Mouse (Mus musculus) 416B (cell line): ENCODE data around the gene Disp3.

Experiments used
- DNase-seq: peaks from one replicate; pipeline ENCODE4 v3.0.0; 2011; ENCODE audit warnings: low read depth

The Disp3 gene

DNA sequence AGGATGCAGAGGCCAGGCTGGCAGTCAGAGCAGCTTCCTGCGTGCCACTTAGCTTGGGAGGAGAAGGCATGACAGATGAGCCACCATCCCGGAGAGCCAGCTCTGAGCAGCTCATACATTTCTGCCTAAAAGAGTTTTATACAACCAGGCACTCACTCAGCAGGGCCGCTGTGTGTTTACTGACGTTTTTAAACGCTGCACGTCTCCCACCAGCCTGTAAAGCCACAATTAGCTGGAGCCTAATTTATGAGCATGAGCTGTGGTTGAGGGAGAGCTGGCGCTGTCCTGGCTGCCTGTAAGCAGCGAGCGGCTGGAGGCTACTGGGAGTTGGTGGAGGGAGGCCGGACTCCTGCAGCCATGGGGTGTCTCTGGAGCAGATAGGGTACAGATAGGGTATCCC, 69.5 kb downstream of the Disp3 start:
- no peak for DNase-seq

- DNase-seq = peak; percentile 40
Measured at GRCm38 (mm10) chr4:148215264-148215900, 72.4 kb downstream of the Disp3 start.

DNA sequence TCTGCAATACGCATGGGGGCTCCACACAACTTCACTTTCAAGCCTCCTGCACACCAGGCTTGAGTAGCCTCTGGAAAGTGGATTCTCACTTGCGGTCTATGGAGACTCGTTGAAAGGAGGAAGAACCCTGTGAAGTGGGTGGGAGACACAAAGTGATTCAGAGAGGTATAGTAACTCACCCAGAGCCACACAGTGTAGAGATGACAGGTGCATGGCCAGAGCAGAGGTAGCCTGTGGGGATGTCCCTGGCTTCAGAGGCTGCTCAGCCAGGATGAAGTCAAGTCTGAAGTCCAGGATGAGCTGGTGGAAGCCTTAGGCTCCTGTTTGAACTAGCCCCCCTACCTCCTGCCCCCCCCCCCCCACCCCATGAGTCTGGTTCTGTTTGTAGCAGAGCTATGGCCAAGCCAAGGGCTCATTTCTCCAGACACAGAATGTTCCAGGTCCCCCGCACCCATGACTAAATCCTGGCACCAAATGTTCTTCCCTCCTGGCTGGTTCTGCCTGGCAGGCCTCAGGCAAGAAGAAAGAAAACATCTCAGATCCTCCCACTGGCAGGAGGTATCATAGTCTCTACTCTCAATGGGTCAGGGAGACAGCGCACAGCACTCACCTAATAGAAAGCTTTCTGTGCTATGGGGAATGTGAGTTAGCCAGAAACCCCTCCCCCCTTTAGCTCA, 73.2 kb downstream of the Disp3 start:
- DNase-seq = no peak

DNA sequence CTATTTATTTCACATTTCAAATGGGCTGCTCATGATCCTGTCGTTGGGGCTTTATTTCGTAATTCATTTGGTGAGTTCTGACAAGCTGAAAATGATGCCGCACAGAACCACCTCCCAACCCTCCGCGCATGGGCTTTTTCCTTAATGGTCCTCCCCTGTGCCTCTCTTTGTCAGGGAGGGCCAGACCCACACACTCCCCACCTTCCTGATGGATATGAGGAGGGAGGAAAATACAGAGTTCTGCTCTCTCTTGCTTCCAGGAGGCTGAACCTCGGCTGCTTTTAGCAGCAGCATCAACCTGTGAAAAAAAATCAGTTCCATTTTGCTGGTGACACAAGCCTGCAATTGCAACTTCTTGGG, 82.9 kb downstream of the Disp3 start:
- DNase-seq = no peak

- DNase-seq = no peak
Measured at GRCm38 (mm10) chr4:148204061-148204872, 83.5 kb downstream of the Disp3 start.

DNA sequence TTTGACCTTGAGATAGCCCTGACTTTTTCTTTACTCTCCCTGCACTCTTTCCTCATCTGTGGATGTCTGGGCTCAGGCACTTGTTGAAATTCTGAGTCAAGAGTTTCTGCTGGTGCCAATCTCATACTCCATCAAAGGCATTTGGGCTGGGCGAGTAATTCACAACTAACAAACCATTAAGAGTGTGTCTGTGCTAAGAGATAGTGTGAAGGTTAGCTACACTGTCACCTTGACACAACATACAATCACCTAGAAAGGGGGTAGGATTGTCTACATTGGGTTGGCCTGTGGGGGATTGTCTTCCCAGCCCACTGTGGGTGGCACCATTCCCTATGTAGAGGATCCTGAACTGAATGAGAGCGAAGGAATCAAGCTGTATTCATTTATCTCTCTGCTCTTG, 84.2 kb downstream of the Disp3 start:
- DNase-seq = no peak

DNA sequence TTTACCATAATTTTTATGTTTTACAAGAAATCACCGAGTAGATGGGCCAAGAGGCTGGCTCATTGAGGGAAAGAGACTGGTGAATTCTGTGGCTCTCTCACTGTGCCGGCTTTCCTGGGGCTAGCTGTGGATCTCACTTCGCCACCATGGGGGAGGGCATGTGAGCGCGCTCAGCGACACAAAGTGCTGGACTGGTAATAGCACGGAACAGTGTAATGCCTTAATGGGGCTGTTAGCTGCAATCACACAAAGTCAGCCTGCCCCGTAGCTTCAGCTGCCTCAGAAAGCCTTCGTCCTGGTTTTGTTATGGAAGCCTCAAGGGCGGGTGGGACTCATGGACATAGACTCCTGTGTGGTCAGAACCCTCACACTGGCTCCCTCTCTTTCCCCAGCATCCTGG, 89.0 kb downstream of the Disp3 start:
- no peak for DNase-seq

DNA sequence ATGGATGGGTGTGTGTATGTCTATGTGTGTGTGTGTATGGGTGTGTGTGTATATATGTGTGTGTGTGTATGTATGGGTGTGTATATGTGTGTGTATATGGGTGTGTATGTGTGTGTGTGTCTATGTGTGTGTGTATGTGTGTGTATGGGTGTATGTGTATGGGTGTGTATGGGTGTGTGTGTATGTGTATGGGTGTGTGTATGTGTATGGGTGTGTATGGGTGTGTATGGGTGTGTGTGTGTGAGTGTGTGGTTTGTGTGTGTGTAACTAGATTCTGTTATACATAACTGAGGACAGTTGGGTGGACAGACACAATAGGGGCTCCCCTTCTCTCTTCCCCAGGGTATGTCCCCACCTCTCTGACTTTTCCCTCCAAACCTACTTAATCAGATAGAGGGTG, 93.4 kb downstream of the Disp3 start:
- no peak for DNase-seq

- no peak for DNase-seq
Measured at GRCm38 (mm10) chr4:148192707-148193245, 95.0 kb downstream of the Disp3 start.
